Mouse (Mus musculus): ENCODE measurements around the gene Slc38a9. TPM values are rescaled to one million over a fixed set of nuclear protein-coding genes. Genes with fewer than 3 reads are reported as not detected.

The Slc38a9 gene
- polyA plus RNA-seq, 1 experiment from 2014 or later = 10.1 TPM

DNA sequence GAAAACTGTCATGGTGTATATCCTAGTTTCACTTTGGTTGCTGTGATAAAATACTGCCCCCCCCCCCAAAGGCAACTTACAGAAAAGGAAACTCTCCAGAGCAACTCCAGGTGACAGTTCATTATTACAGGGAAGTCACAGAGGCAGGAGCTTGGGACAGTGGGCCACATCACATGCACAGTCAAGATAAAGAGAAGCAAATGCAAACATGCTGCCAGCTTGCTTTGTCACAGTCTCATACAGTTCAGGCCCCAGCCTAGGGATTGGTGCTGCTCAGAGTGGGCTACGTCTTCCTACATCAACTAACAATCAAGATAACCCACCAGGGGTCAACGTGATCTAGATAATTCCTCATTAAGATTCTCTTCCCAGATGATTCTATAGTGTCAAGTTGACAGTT, 89.3 kb downstream of the Slc38a9 start:
- ATAC-seq (ENCODE audit: low FRiP score, low TSS enrichment) (no peak), DNase-seq (ENCODE audit: low spot score) (no peak)
- Histone ChIP-seq H3K9me3 (ENCODE audit: control insufficient read depth, low read length) (no peaks in the 10 kb centered on the region), H3K4me2 (replicated peaks; ENCODE audit: low read depth) (no peak overlapping the region), H3K4me3 (ENCODE audit: low read depth, low read length) (no peak overlapping the region), H3K4me1 (replicated peaks; ENCODE audit: control insufficient read depth, insufficient read depth) (peaks cover 3% of the 10 kb centered on the region; the same call in 1 of the 2 replicates), H3K27me3 (ENCODE audit: control insufficient read depth, insufficient read depth, low read length) (no peaks in the 10 kb centered on the region), H3K27ac (replicated peaks) (no peak overlapping the region), H3K9ac (ENCODE audit: low read length) (no peak overlapping the region), H3K36me3 (ENCODE audit: control insufficient read depth, insufficient read depth, low read length) (no peaks in the 10 kb centered on the region)
- WGBS = 93% methylated on average over 2 of the region's 2 CpGs
- TF ChIP-seq CTCF (IDR thresholded peaks at IDR 0.05; ENCODE audit: low read depth) (no peak), EP300 (optimal IDR thresholded peaks at IDR 0.05) (no peak)

- TF ChIP-seq EP300 (optimal IDR thresholded peaks at IDR 0.05) (peak; percentile 37), CTCF (IDR thresholded peaks at IDR 0.05; ENCODE audit: low read depth) (0 out of 2 replicates have a peak, but pooled peaks have one; percentile 1)
- H3K36me3 ChIP-seq (ENCODE audit: control insufficient read depth, insufficient read depth, low read length) = no peaks in the 10 kb centered on the region
- H3K27ac ChIP-seq (replicated peaks) = peak overlapping the region; percentile 86
- H3K9me3 ChIP-seq (ENCODE audit: control insufficient read depth, low read length) = no peaks in the 10 kb centered on the region
- peak overlapping the region; percentile 24 for H3K4me2 ChIP-seq (replicated peaks; ENCODE audit: low read depth)
- ATAC-seq (ENCODE audit: low FRiP score, low TSS enrichment) = peak; percentile 50; the same call in 1 of the 2 replicates
- 16% methylated on average over 18 of the region's 18 CpGs for WGBS
- peaks cover 3% of the 10 kb centered on the region; the same call in 1 of the 2 replicates for H3K4me1 ChIP-seq (replicated peaks; ENCODE audit: control insufficient read depth, insufficient read depth)
- no peak overlapping the region for H3K9ac ChIP-seq (ENCODE audit: low read length)
- no peak overlapping the region for H3K4me3 ChIP-seq (ENCODE audit: low read depth, low read length)
- DNase-seq (ENCODE audit: low spot score) = peak; percentile 53
- no peaks in the 10 kb centered on the region for H3K27me3 ChIP-seq (ENCODE audit: control insufficient read depth, insufficient read depth, low read length)
Measured at GRCm38 (mm10) chr13:112751454-112752308, 91.1 kb downstream of the Slc38a9 start.

DNA sequence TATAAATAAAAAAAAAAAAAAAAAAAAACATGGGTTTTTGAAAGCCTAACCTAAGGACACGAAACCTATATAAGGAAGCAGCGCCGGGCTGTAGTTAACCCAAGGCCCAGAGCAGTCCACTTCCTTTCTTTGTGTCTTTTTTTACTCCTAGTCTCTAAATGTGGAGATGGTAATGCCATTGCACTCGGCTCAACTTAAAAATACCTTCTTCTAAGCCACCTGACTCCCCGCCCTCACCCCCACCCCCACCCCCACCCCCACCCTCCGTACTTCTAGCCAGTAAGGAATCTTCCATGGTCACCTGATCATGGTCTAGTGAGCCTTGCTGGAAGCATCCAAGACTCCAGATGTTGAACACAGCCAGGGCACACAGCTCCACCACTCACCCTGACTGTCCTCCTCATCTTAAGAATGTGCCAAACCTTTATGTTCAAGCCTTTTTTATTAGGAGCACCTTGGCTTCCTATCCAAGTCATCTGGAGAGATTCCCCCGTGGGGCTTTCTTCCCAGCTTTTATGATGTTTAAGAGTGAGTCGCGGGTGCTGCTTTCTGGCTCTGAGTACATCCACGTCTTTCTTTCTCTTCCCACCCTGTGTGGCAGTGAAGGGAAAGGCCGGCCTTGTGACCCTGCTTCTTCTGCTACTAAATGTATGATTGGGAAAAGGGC, 91.9 kb downstream of the Slc38a9 start:
- no peak for TF ChIP-seq CTCF (IDR thresholded peaks at IDR 0.05; ENCODE audit: low read depth)
- TF ChIP-seq EP300 (optimal IDR thresholded peaks at IDR 0.05) = no peak
- H3K4me1 ChIP-seq (replicated peaks; ENCODE audit: control insufficient read depth, insufficient read depth) = peaks cover 3% of the 10 kb centered on the region; the same call in 1 of the 2 replicates
- no peak overlapping the region for H3K4me2 ChIP-seq (replicated peaks; ENCODE audit: low read depth)
- H3K4me3 ChIP-seq (ENCODE audit: low read depth, low read length) = no peak overlapping the region
- no peaks in the 10 kb centered on the region for H3K9me3 ChIP-seq (ENCODE audit: control insufficient read depth, low read length)
- 48% methylated on average over 11 of the region's 11 CpGs for whole genome bisulfite sequencing
- ATAC-seq (ENCODE audit: low FRiP score, low TSS enrichment) (no peak), DNase-seq (ENCODE audit: low spot score) (no peak)
- H3K27me3 ChIP-seq (ENCODE audit: control insufficient read depth, insufficient read depth, low read length) = no peaks in the 10 kb centered on the region
- no peak overlapping the region for H3K9ac ChIP-seq (ENCODE audit: low read length)
- H3K36me3 ChIP-seq (ENCODE audit: control insufficient read depth, insufficient read depth, low read length) = no peaks in the 10 kb centered on the region
- peak overlapping the region; percentile 86 for H3K27ac ChIP-seq (replicated peaks)

- Histone ChIP-seq H3K4me3 (ENCODE audit: low read depth, low read length) (no peak overlapping the region), H3K4me2 (replicated peaks; ENCODE audit: low read depth) (no peak overlapping the region), H3K9me3 (ENCODE audit: control insufficient read depth, low read length) (no peaks in the 10 kb centered on the region), H3K27ac (replicated peaks) (peak overlapping the region; percentile 30; the same call in 1 of the 2 replicates), H3K9ac (ENCODE audit: low read length) (no peak overlapping the region), H3K4me1 (replicated peaks; ENCODE audit: control insufficient read depth, insufficient read depth) (peaks cover 5% of the 10 kb centered on the region; the same call in 1 of the 2 replicates), H3K36me3 (ENCODE audit: control insufficient read depth, insufficient read depth, low read length) (no peaks in the 10 kb centered on the region), H3K27me3 (ENCODE audit: control insufficient read depth, insufficient read depth, low read length) (no peaks in the 10 kb centered on the region)
- DNase-seq (ENCODE audit: low spot score) = no peak
- no peak for TF ChIP-seq CTCF (IDR thresholded peaks at IDR 0.05; ENCODE audit: low read depth)
- TF ChIP-seq EP300 (optimal IDR thresholded peaks at IDR 0.05) = no peak
- WGBS = 68% methylated on average over 9 of the region's 9 CpGs
- ATAC-seq (ENCODE audit: low FRiP score, low TSS enrichment) = no peak; the same call in 1 of the 2 replicates
Measured at GRCm38 (mm10) chr13:112753522-112753921, 93.0 kb downstream of the Slc38a9 start.

- ATAC-seq (ENCODE audit: low FRiP score, low TSS enrichment) = no peak
- H3K27me3 ChIP-seq (ENCODE audit: control insufficient read depth, insufficient read depth, low read length) = no peaks in the 10 kb centered on the region
- whole genome bisulfite sequencing = 33% methylated on average over 4 of the region's 4 CpGs
- no peaks in the 10 kb centered on the region for H3K36me3 ChIP-seq (ENCODE audit: control insufficient read depth, insufficient read depth, low read length)
- no peaks in the 10 kb centered on the region for H3K9me3 ChIP-seq (ENCODE audit: control insufficient read depth, low read length)
- H3K4me3 ChIP-seq (ENCODE audit: low read depth, low read length) = no peak overlapping the region
- H3K9ac ChIP-seq (ENCODE audit: low read length) = no peak overlapping the region
- peak overlapping the region; percentile 88 for H3K27ac ChIP-seq (replicated peaks)
- peaks cover 7% of the 10 kb centered on the region; the same call in 1 of the 2 replicates for H3K4me1 ChIP-seq (replicated peaks; ENCODE audit: control insufficient read depth, insufficient read depth)
- TF ChIP-seq CTCF (IDR thresholded peaks at IDR 0.05; ENCODE audit: low read depth) (peak; percentile 26; the same call in 1 of the 2 replicates), EP300 (optimal IDR thresholded peaks at IDR 0.05) (no peak)
- H3K4me2 ChIP-seq (replicated peaks; ENCODE audit: low read depth) = no peak overlapping the region
- no peak for DNase-seq (ENCODE audit: low spot score)
Measured at GRCm38 (mm10) chr13:112754871-112755270, 94.3 kb downstream of the Slc38a9 start.
